Mouse (Mus musculus) kidney, adult 9 months (tissue): ENCODE measurements around the gene Endov.

Experiments
- DNase-seq: peaks from one replicate; pipeline ENCODE4 v3.0.0; 2022

Endov gene

GRCm38 (mm10) chr11:119490861-119491689 lies at the start of gene Endov:
Endov (plus strand) TSS chr11:119491347.
- peak; percentile 98 for DNase-seq

GRCm38 (mm10) chr11:119442199-119442598 lies 48.9 kb upstream of the Endov start:
- DNase-seq = no peak

- DNase-seq = no peak
Observed at GRCm38 (mm10) chr11:119443442-119443841, 47.7 kb upstream of the Endov start.

GRCm38 (mm10) chr11:119456097-119456496 lies 35.0 kb upstream of the Endov start:
- DNase-seq = no peak

GRCm38 (mm10) chr11:119477876-119478275 lies 13.3 kb upstream of the Endov start:
- no peak for DNase-seq

- DNase-seq = no peak
Observed at GRCm38 (mm10) chr11:119491690-119492087, 542 bp downstream of the Endov start.

GRCm38 (mm10) chr11:119492830-119493229 lies 1.7 kb downstream of the Endov start:
- DNase-seq = no peak

- no peak for DNase-seq
Observed at GRCm38 (mm10) chr11:119493516-119493915, 2.4 kb downstream of the Endov start.

GRCm38 (mm10) chr11:119496147-119496546 lies 5.0 kb downstream of the Endov start:
- no peak for DNase-seq

GRCm38 (mm10) chr11:119497451-119497850 lies 6.3 kb downstream of the Endov start:
- no peak for DNase-seq

GRCm38 (mm10) chr11:119499297-119499696 lies 8.2 kb downstream of the Endov start:
- DNase-seq = no peak

GRCm38 (mm10) chr11:119500011-119500410 lies 8.9 kb downstream of the Endov start:
- DNase-seq = no peak

- DNase-seq = peak; percentile 63
Observed at GRCm38 (mm10) chr11:119503675-119504074, 12.5 kb downstream of the Endov start.

GRCm38 (mm10) chr11:119506386-119506785 lies 15.2 kb downstream of the Endov start:
- no peak for DNase-seq

- DNase-seq = no peak
Observed at GRCm38 (mm10) chr11:119507772-119508171, 16.6 kb downstream of the Endov start.

GRCm38 (mm10) chr11:119509165-119509776 lies 18.1 kb downstream of the Endov start:
- DNase-seq = no peak

- no peak for DNase-seq
Observed at GRCm38 (mm10) chr11:119513038-119513659, 22.0 kb downstream of the Endov start.

GRCm38 (mm10) chr11:119514108-119514860 lies 23.1 kb downstream of the Endov start:
- DNase-seq = no peak

- no peak for DNase-seq
Observed at GRCm38 (mm10) chr11:119514967-119515636, 24.0 kb downstream of the Endov start.

GRCm38 (mm10) chr11:119515823-119516676 lies 24.9 kb downstream of the Endov start:
- DNase-seq = no peak

- no peak for DNase-seq
Observed at GRCm38 (mm10) chr11:119516677-119517361, 25.7 kb downstream of the Endov start.
